Mouse (Mus musculus): ENCODE results near the gene Prr23a2. TPM values are rescaled to one million over a fixed set of nuclear protein-coding genes. Genes with fewer than 3 reads are reported as not detected.

The Prr23a2 gene
- polyA plus RNA-seq, 1 experiment from 2014 or later: not detected

Other genes with a start within 250 kb of the Prr23a2 start
- not detected in 2 replicates for gene Prr23a1, start 14.0 kb upstream of the Prr23a2 start, polyA plus RNA-seq (2014; fragmentation: Nextera tagmentation; extraction: Ambion mirVana)
- not detected in 2 replicates for gene Prr23a3, start 8.3 kb downstream of the Prr23a2 start, polyA plus RNA-seq (2014; fragmentation: Nextera tagmentation; extraction: Ambion mirVana)
- gene 7420426K07Rik, start 46.6 kb downstream of the Prr23a2 start, polyA plus RNA-seq (2014; fragmentation: Nextera tagmentation; extraction: Ambion mirVana): not detected in 2 replicates
- gene Foxl2, start 98.8 kb downstream of the Prr23a2 start, polyA plus RNA-seq (2014; fragmentation: Nextera tagmentation; extraction: Ambion mirVana): not detected in 2 replicates
- 45.7 and 47.6 TPM in 2 replicates for gene Faim, start 129.9 kb downstream of the Prr23a2 start, polyA plus RNA-seq (2014; fragmentation: Nextera tagmentation; extraction: Ambion mirVana)
- gene Gm1123, start 179.2 kb downstream of the Prr23a2 start, polyA plus RNA-seq (2014; fragmentation: Nextera tagmentation; extraction: Ambion mirVana): 1.1 and 2.8 TPM in 2 replicates

All from intestine, embryonic 14.5 days (tissue).